ENCODE assay signal across 1 mouse cellular context in genomic region chr7:97208811-97209549, GRCm38 (mm10).
A peak's percentile ranks its signal among the peaks of the same experiment; 100 is the strongest.
TF ChIP-seq lines count a peak whose summit lies in the region.

No protein-coding gene starts in this region.

TF ChIP-seq in MEL, 35 proteins besides CTCF, POLR2A, EP300 and RAD21 (continued from another document):
- TF ChIP-seq MAZ (IDR thresholded peaks at IDR 0.05; ENCODE audit: low read depth, low read length) (no peak), ZNF384 (IDR thresholded peaks at IDR 0.05; ENCODE audit: low read depth, low read length) (peak; percentile 21; the same call in 1 of the 2 replicates), TCF12 (IDR thresholded peaks at IDR 0.05; ENCODE audit: low read depth, low read length) (peak; percentile 97), GABPA (IDR thresholded peaks at IDR 0.05; ENCODE audit: low read depth, low read length) (no peak), ZC3H11A (IDR thresholded peaks at IDR 0.05; ENCODE audit: low read depth, low read length) (0 out of 2 replicates have a peak, but pooled peaks have one; percentile 1), CHD1 (IDR thresholded peaks at IDR 0.05; ENCODE audit: low read depth, low read length) (0 out of 2 replicates have a peak, but pooled peaks have one; percentile 35), MXI1 (IDR thresholded peaks at IDR 0.05; ENCODE audit: low read depth, low read length) (peak; percentile 41; the same call in 1 of the 2 replicates), POLR2AphosphoS5 (IDR thresholded peaks at IDR 0.05; ENCODE audit: borderline replicate concordance, low read depth, low read length) (no peak), SMC3 (IDR thresholded peaks at IDR 0.05; ENCODE audit: low read depth, low read length) (no peak), MAFK (IDR thresholded peaks at IDR 0.05; ENCODE audit: borderline replicate concordance, low read depth, low read length) (peak; percentile 61; the same call in 1 of the 2 replicates), USF2 (IDR thresholded peaks at IDR 0.05; ENCODE audit: borderline replicate concordance in 1 of 2, insufficient read depth in 1 of 2, low read depth in 1 of 2, low read length in 2 of 2) (no peak)
